Mouse (Mus musculus): ENCODE data around the gene Gm6525.

DNA sequence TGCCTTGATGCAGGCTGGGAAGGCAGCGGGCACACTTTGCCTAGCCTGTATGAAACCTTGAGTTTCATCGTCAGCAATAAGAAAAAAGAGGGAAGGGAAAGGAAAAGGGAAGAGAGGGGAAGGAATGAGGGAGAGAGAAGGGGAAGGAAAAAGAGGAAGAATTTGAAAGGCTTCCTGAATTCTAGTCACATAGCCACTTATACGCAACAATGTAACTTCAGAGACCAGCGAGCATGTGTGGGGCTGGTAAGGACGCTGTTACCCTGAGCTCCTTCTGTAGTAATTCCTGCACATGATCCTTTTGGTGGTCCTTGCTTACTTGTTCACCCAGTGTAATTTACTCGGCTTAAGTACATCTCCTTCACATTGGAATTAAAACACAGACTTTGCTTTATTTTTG lies 5.0 kb upstream of the Gm6525 start:
- no peak for TF ChIP-seq POLR2A (IDR thresholded peaks at IDR 0.05; ENCODE audit: borderline replicate concordance, extremely low read depth, insufficient read depth, insufficient read length, poor library complexity, severe bottlenecking)
- TF ChIP-seq CTCF (IDR thresholded peaks at IDR 0.05; ENCODE audit: borderline replicate concordance, extremely low read depth, insufficient read depth, insufficient read length), result no peak
